Mouse (Mus musculus) C2C12 (cell line): ENCODE measurements around the gene Helz2. TPM values are rescaled to one million over a fixed set of nuclear protein-coding genes. Genes with fewer than 3 reads are reported as not detected.

Source experiments
- H3K27me3 ChIP-seq: one replicate; pipeline ENCODE4 v1.6.1; 2011; ENCODE audit not compliant: control insufficient read depth, insufficient read depth, insufficient read length
- H3K36me3 ChIP-seq: one replicate; pipeline ENCODE4 v1.6.1; 2011; ENCODE audit not compliant: control insufficient read depth, insufficient read depth
- H3K4me3 ChIP-seq: one replicate; pipeline ENCODE4 v1.5.1; 2011; ENCODE audit warnings: mild to moderate bottlenecking, control low read depth; ENCODE audit not compliant: poor library complexity, insufficient read depth, severe bottlenecking
- H3K79me2 ChIP-seq: one replicate; pipeline ENCODE4 v1.6.1; 2011; ENCODE audit not compliant: control insufficient read depth, insufficient read depth
- H3K79me3 ChIP-seq: one replicate; pipeline ENCODE4 v1.6.1; 2011; ENCODE audit warnings: low read depth, control low read depth
- H3ac ChIP-seq: one replicate; pipeline ENCODE3; 2011; ENCODE audit warnings: low read depth; ENCODE audit not compliant: control insufficient read depth, insufficient read length
- CEBPB ChIP-seq: IDR thresholded peaks from one replicate; pipeline ENCODE4 v1.6.1; 2011; ENCODE audit warnings: low read depth, mild to moderate bottlenecking, control low read depth, moderate library complexity
- CTCF ChIP-seq: IDR thresholded peaks from one replicate; pipeline ENCODE4 v1.5.1; 2011; ENCODE audit not compliant: control insufficient read depth, insufficient read depth, insufficient read length
- FOSL1 ChIP-seq: IDR thresholded peaks from one replicate; pipeline ENCODE4 v1.8.0; 2011; ENCODE audit warnings: mild to moderate bottlenecking, low read length; ENCODE audit not compliant: poor library complexity, insufficient read depth, severe bottlenecking
- MAX ChIP-seq: IDR thresholded peaks from one replicate; pipeline ENCODE4 v1.6.1; 2011; ENCODE audit warnings: mild to moderate bottlenecking, control low read depth
- MYOD1 ChIP-seq: IDR thresholded peaks from one replicate; pipeline ENCODE4 v1.6.1; 2011; ENCODE audit warnings: low read depth; ENCODE audit not compliant: control insufficient read depth, insufficient read length
- MYOG ChIP-seq: IDR thresholded peaks from one replicate; pipeline ENCODE4 v1.6.1; 2011; ENCODE audit not compliant: control insufficient read depth, insufficient read length; ENCODE audit errors: extremely low read depth
- USF1 ChIP-seq: IDR thresholded peaks from one replicate; pipeline ENCODE4 v1.6.1; 2011; ENCODE audit warnings: low read depth, mild to moderate bottlenecking, control low read depth, moderate library complexity
- polyA plus RNA-seq: library from polyadenylated mRNA; unstranded; fragments of >200 nt; fragmentation: generic; extraction: Trizol; gene quantifications from one replicate; pipeline ENCODE4 v1.2.1, GENCODE M21; 2012; ENCODE audit warnings: missing spikeins

Gene Helz2
- polyA plus RNA-seq, 1 experiment: 2.2 TPM

DNA sequence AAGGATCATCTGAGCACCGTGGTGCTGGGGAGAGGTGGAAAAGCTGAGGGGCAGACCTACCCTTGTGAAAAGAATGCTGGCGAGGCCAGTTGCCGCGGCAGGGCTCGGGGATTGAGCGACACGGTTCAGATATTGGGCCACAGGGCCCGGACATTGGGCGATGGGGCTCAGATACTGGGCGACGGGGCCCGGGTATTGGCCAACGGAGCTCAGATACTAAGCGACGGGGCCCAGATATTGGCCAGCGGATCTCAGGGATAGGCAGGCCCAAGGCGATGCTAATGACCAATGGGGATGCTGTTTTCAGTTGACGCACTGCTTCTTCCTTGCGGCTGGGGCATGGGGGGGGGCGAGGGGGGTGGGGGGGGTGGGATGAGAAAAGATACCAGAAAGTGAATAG is 10.7 kb downstream of the Helz2 start:
- Histone ChIP-seq H3K79me2 (no peaks in the 10 kb centered on the region), H3K27me3 (no peaks in the 10 kb centered on the region), H3K79me3 (no peaks in the 10 kb centered on the region), H3K4me3 (no peak overlapping the region), H3K36me3 (peaks cover 21% of the 10 kb centered on the region), H3ac (no peak overlapping the region)
- no peak for TF ChIP-seq MYOD1
- TF ChIP-seq MYOG: no peak
- no peak for TF ChIP-seq CTCF

DNA sequence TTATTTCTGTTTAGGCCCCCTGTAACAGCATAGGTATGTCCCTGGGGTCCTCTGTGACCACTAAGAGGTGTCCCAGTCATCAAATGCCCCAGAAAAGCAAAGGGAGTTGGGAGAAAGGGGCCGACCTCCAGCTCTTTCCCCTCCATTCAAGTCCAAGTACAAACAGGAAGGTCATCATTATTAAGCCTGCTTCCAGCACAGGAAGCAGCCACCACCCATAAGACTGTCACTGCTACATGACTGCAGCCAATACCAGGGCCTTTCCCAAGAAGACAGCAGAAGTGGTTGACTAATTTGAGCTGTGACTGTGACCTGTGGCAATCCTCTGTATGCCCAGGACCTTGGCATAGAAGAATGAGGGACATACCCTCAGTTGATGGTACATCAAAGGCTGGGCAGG is 13.5 kb downstream of the Helz2 start:
- H3K79me3 ChIP-seq: no peaks in the 10 kb centered on the region
- TF ChIP-seq USF1: no peak
- TF ChIP-seq MAX: no peak
- no peak for TF ChIP-seq MYOG
- TF ChIP-seq CEBPB: no peak
- no peak overlapping the region for H3ac ChIP-seq
- no peak overlapping the region for H3K4me3 ChIP-seq
- no peaks in the 10 kb centered on the region for H3K27me3 ChIP-seq
- H3K79me2 ChIP-seq: no peaks in the 10 kb centered on the region
- peaks cover 17% of the 10 kb centered on the region for H3K36me3 ChIP-seq

DNA sequence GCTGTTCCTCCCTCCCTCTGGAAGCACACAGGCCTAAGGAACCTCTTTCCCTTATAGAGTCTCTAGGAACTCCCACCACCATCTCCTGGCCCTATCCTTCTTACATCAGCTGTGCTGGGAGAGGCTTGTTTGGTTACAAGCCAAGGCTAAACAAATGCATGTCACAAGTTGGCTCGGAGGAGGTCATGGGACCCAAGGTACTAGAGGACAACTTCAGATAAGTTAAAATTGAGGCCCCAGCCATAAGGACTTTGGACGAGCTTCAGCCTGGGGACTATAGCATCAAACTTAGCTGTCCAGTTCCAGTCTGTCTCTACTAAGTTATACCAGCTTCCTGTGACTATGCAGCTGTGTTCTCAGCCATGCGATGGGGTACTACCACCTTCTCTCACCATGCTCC is 14.7 kb downstream of the Helz2 start:
- Histone ChIP-seq H3K79me3 (no peaks in the 10 kb centered on the region), H3K79me2 (no peaks in the 10 kb centered on the region)

DNA sequence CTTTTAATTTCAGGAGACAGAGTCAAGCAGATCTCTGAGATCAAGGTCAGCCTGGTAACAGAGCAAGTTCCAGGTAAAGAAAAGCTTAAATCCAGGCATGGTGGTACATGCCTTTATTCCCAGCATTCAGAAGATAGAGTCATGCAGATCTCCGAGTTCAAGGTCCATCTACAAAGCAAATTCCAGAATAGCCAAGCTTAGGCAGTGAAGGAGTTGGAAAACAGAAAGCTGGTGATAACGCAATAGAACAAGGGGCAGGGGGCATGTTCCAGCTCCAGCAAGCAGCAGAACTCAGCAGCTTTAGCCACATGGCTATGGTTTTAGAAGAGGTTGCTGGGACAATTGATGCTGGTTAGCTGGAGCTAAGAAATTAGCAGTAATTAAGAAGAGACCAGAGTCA is 16.8 kb downstream of the Helz2 start:
- H3K36me3 ChIP-seq: peaks cover 3% of the 10 kb centered on the region
- no peak overlapping the region for H3ac ChIP-seq
- H3K27me3 ChIP-seq: peaks cover 14% of the 10 kb centered on the region
- H3K4me3 ChIP-seq: no peak overlapping the region
- TF ChIP-seq USF1 (no peak), CTCF (no peak), MYOG (no peak), FOSL1 (no peak), MAX (no peak), MYOD1 (no peak), CEBPB (no peak)
- no peaks in the 10 kb centered on the region for H3K79me2 ChIP-seq
- no peaks in the 10 kb centered on the region for H3K79me3 ChIP-seq

More for the DNA sequence above, 14.7 kb downstream of the Helz2 start:
- Histone ChIP-seq H3ac (no peak overlapping the region), H3K27me3 (no peaks in the 10 kb centered on the region), H3K4me3 (no peak overlapping the region), H3K36me3 (peaks cover 5% of the 10 kb centered on the region)
- TF ChIP-seq MAX (no peak), CEBPB (no peak), FOSL1 (no peak), CTCF (no peak), USF1 (no peak), MYOD1 (no peak), MYOG (no peak)

DNA sequence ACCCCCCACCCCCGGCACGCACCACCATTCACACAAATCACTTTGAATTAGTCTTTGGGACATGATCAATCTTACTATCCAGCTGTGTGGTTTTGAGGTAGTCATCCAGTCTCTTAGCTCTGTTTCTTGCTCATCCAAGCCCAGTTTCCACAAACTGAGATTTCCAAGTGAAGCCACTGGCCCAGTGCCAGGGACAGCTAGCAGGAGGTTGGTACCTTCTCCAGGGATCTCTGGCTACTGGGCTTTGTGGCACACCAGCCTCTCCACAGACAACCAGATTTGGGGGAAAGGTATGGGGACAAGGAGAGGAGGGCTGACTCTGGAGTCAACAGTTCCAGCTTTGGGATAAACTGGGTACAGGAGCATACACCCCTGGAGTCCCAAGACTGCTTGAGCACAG is 21.5 kb downstream of the Helz2 start:
- Histone ChIP-seq H3K36me3 (no peaks in the 10 kb centered on the region), H3ac (no peak overlapping the region), H3K27me3 (peaks cover 14% of the 10 kb centered on the region), H3K79me3 (no peaks in the 10 kb centered on the region), H3K4me3 (no peak overlapping the region), H3K79me2 (no peaks in the 10 kb centered on the region)
- TF ChIP-seq FOSL1: no peak
- no peak for TF ChIP-seq MYOD1
- no peak for TF ChIP-seq MAX
- TF ChIP-seq MYOG: no peak
- TF ChIP-seq CTCF: no peak
- no peak for TF ChIP-seq USF1
- no peak for TF ChIP-seq CEBPB

DNA sequence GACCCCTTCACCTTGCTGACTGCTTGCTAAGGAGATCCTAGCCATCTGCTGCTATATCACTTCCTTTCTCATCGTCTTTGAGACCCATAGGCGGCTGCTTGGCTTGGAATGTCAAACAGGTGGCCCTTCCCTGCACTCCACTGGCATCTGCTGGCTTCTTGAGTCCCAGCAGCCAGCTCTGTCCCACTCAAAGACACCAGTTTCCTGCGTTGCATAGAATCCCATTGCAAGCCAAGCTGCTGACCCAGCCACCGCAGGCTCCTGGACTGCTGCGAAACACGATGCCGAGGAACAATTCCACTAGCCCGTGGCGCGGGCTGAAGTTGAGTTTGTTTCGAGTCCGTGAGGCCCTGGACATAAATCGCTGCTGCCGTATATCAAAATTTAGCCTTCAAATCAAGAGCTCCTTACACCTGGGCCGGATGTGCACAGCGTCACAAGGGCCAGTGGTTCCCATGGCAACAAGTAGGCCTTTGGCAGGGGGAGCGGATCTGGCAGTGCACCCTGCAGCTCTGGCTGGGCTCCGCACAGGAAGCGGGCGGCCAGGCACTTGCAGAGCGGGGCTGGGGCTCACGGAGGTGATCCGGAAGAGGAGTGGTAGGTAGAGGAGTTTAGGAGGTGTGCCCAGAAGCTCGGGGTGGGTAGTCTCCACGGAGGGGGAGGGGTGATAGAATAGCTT is 22.1 kb downstream of the Helz2 start, which contains the start of gene Fndc11:
Gene Fndc11, plus strand, starts transcription at position 476 of the 679 bp plus-strand sequence.
- H3K27me3 ChIP-seq: peaks cover 20% of the 10 kb centered on the region
- no peaks in the 10 kb centered on the region for H3K79me3 ChIP-seq
- no peak for TF ChIP-seq MAX
- TF ChIP-seq CEBPB: no peak
- TF ChIP-seq FOSL1: no peak
- TF ChIP-seq USF1: no peak
- TF ChIP-seq CTCF: no peak
- TF ChIP-seq MYOG: no peak
- TF ChIP-seq MYOD1: no peak
- H3K4me3 ChIP-seq: no peak within 1 kb of the TSS
- no peaks in the 10 kb centered on the region for H3K79me2 ChIP-seq
- no peaks in the 10 kb centered on the region for H3K36me3 ChIP-seq
- H3ac ChIP-seq: no peak within 1 kb of the TSS
